Comparison of ENCODE assay signal across 9 mouse cellular contexts in genomic region chr10:43870752-43871151, GRCm38 (mm10). TPM values are rescaled to one million over a fixed set of nuclear protein-coding genes. Genes with fewer than 3 reads are reported as not detected.
DNase-seq lines count a peak whose midpoint lies in the region; ATAC-seq and TF ChIP-seq lines count a peak whose summit lies in the region.
"Had no signal": no experiment of that assay in that cellular context is flagged by ENCODE, and none has a peak within 500 bp of the region (broad histone marks: within the 10 kb centered on the region; RNA-seq: fewer than 3 reads in every experiment).

No protein-coding gene starts in this region.

- 69% methylated on average over 10 of the region's 10 CpGs for WGBS in heart, postnatal 0 days
- 69% methylated on average over 10 of the region's 10 CpGs for WGBS in limb, embryonic 11.5 days

- no peak overlapping the region for H3K4me2 ChIP-seq in heart, postnatal 0 days (ENCODE audit: low read depth, low read length)
- no peak overlapping the region for H3K4me2 ChIP-seq in limb, embryonic 11.5 days (ENCODE audit: low read depth, severe bottlenecking)
- H3K4me2 ChIP-seq: lung, embryonic 15.5 days had no signal

- no peaks in the 10 kb centered on the region for H3K4me1 ChIP-seq in heart, postnatal 0 days (ENCODE audit: control insufficient read depth, insufficient read depth)
- no peaks in the 10 kb centered on the region for H3K4me1 ChIP-seq in limb, embryonic 11.5 days (ENCODE audit: control insufficient read depth, insufficient read depth, low read length)
- H3K4me1 ChIP-seq: lung, embryonic 15.5 days had no signal

- no peak for DNase-seq in heart, postnatal 0 days (ENCODE audit: low spot score)
- DNase-seq in heart, adult 9 months (ENCODE audit: low spot score in 2 of 2), result no peak
- peak; percentile 9 for DNase-seq in urinary bladder, postnatal 25 days (ENCODE audit: low spot score)
- DNase-seq in urinary bladder, postnatal 10 days (ENCODE audit: low spot score), result no peak
- DNase-seq in cerebellum, postnatal 36 days, result peak; percentile 14 to 18
- DNase-seq in limb, embryonic 11.5 days (ENCODE audit: low spot score), result peak; percentile 64
- peak; percentile 56 to 72 for DNase-seq in spleen, postnatal 10 days (ENCODE audit: low spot score in 2 of 2)
- no peak for DNase-seq in right cerebral cortex, adult 2 months (ENCODE audit: low spot score in 2 of 2)

- no peak overlapping the region for H3K27ac ChIP-seq in heart, postnatal 0 days (ENCODE audit: low read depth)
- no peak overlapping the region for H3K27ac ChIP-seq in limb, embryonic 11.5 days (replicated peaks; ENCODE audit: low read depth, low read length)
- H3K27ac ChIP-seq: lung, embryonic 15.5 days had no signal

- H3K4me3 ChIP-seq in heart, postnatal 0 days (ENCODE audit: low read depth, low read length), result no peak overlapping the region
- H3K4me3 ChIP-seq in limb, embryonic 11.5 days (ENCODE audit: low read depth, low read length), result no peak overlapping the region
- H3K4me3 ChIP-seq: lung, embryonic 15.5 days had no signal

- no peak for ATAC-seq in heart, postnatal 0 days (ENCODE audit: insufficient read depth, low read depth)
- ATAC-seq in limb, embryonic 11.5 days (ENCODE audit: insufficient number of reproducible peaks, low FRiP score, low TSS enrichment, low read depth), result no peak

- no peak overlapping the region for H3K9ac ChIP-seq in heart, postnatal 0 days (replicated peaks; ENCODE audit: low read depth, low read length)
- no peak overlapping the region for H3K9ac ChIP-seq in limb, embryonic 11.5 days (ENCODE audit: low read length)
- H3K9ac ChIP-seq: lung, embryonic 15.5 days had no signal

- H3K27me3 ChIP-seq in heart, postnatal 0 days (ENCODE audit: control insufficient read depth, insufficient read depth, low read length), result no peaks in the 10 kb centered on the region
- H3K27me3 ChIP-seq in limb, embryonic 11.5 days (ENCODE audit: control insufficient read depth, insufficient read depth, low read length), result no peaks in the 10 kb centered on the region
- H3K27me3 ChIP-seq: lung, embryonic 15.5 days had no signal

- H3K36me3 ChIP-seq in heart, postnatal 0 days (replicated peaks; ENCODE audit: control insufficient read depth, insufficient read depth, low read length), result peaks cover 5% of the 10 kb centered on the region; the same call in 1 of the 2 replicates
- no peaks in the 10 kb centered on the region for H3K36me3 ChIP-seq in limb, embryonic 11.5 days (ENCODE audit: control insufficient read depth, insufficient read depth, low read length)
- H3K36me3 ChIP-seq: lung, embryonic 15.5 days had no signal

- no peak for TF ChIP-seq EP300 in heart, postnatal 0 days (IDR thresholded peaks at IDR 0.05; ENCODE audit: low read depth)

- H3K9me3 ChIP-seq in heart, postnatal 0 days (replicated peaks; ENCODE audit: control insufficient read depth, low read length), result no peaks in the 10 kb centered on the region
- no peaks in the 10 kb centered on the region for H3K9me3 ChIP-seq in limb, embryonic 11.5 days (ENCODE audit: control insufficient read depth, low read length)
- H3K9me3 ChIP-seq: lung, embryonic 15.5 days had no signal

- peak; percentile 62 for TF ChIP-seq CTCF in heart, postnatal 0 days (IDR thresholded peaks at IDR 0.05; ENCODE audit: low read depth)

RNA-seq across cellular contexts. Expression of gene Qrsl1, which starts 30.8 kb away (rescaled TPM):
- 25.7 and 30.0 TPM in 2 replicates for total RNA-seq in heart, postnatal 0 days (2014; rRNA removed; ENCODE audit: low replicate concordance)
- polyA plus RNA-seq in heart, postnatal 0 days (2015; fragmentation: Nextera tagmentation; extraction: Ambion mirVana), result 35.2 and 37.4 TPM in 2 replicates
- 30.4 and 31.6 TPM in 2 replicates for polyA plus RNA-seq in limb, embryonic 11.5 days (2014; fragmentation: Nextera tagmentation; extraction: Ambion mirVana)

RNA-seq across cellular contexts. Expression of gene Rtn4ip1, which starts 30.9 kb away (rescaled TPM):
- 12.0 and 16.8 TPM in 2 replicates for total RNA-seq in heart, postnatal 0 days (2014; rRNA removed; ENCODE audit: low replicate concordance)
- polyA plus RNA-seq in heart, postnatal 0 days (2015; fragmentation: Nextera tagmentation; extraction: Ambion mirVana), result 32.7 and 32.9 TPM in 2 replicates
- polyA plus RNA-seq in limb, embryonic 11.5 days (2014; fragmentation: Nextera tagmentation; extraction: Ambion mirVana), result 19.1 and 20.0 TPM in 2 replicates

Comparison
In these comparisons a context has a peak if more than half of its experiments do, and no peak if none do; other contexts are left out.
1. DNase-seq: peak in urinary bladder, postnatal 25 days (single experiment), cerebellum, postnatal 36 days (2 of 2), limb, embryonic 11.5 days (single experiment) and spleen, postnatal 10 days (2 of 2); none in heart, postnatal 0 days (single experiment), heart, adult 9 months (0 of 2), urinary bladder, postnatal 10 days (single experiment) and right cerebral cortex, adult 2 months (0 of 2).